ENCODE assay signal across 31 mouse cellular contexts in the genomic region with DNA sequence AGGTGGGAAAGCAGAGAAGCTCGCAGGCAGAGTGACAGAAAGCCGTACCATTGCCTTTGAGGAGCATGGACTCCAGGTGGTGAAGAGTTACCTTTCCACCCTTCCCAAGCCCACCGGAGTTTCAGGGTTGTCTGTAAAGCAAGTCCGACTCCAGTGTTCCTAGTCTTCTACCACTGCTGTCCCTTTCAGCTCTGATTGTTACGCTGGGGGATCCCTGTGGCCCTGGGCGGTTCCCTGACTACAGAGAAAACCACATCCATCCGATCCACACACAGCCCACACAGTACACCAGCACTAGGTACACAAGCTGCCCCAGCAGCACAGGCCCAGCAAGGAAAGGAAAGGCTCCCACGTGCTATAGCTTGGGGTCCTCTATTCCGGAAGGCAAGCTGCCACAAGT.
"Had no signal": no experiment of that assay in that cellular context is flagged by ENCODE, and none has a peak within 500 bp of the region (broad histone marks: within the 10 kb centered on the region; RNA-seq: fewer than 3 reads in every experiment).

No protein-coding gene starts in this region.

- H3K9ac ChIP-seq: limb, embryonic 12.5 days; limb, embryonic 13.5 days; limb, embryonic 15.5 days; liver, embryonic 12.5 days; liver, embryonic 13.5 days; liver, embryonic 14.5 days; liver, embryonic 15.5 days; liver, postnatal 0 days; lung, embryonic 14.5 days; lung, embryonic 15.5 days; midbrain, embryonic 12.5 days; midbrain, embryonic 13.5 days; midbrain, embryonic 15.5 days; neural tube, embryonic 12.5 days had no signal

- H3K4me2 ChIP-seq: limb, embryonic 12.5 days; limb, embryonic 13.5 days; limb, embryonic 15.5 days; liver, embryonic 11.5 days; liver, embryonic 12.5 days; liver, embryonic 13.5 days; liver, embryonic 15.5 days; lung, embryonic 14.5 days; lung, embryonic 15.5 days; midbrain, embryonic 11.5 days; midbrain, embryonic 12.5 days; midbrain, embryonic 13.5 days; midbrain, embryonic 15.5 days; neural tube, embryonic 12.5 days had no signal

- H3K4me1 ChIP-seq: limb, embryonic 15.5 days; liver, embryonic 12.5 days; liver, embryonic 13.5 days; liver, embryonic 15.5 days; lung, embryonic 15.5 days; midbrain, embryonic 12.5 days; midbrain, embryonic 13.5 days; midbrain, embryonic 15.5 days; neural tube, embryonic 12.5 days had no signal

- H3K27ac ChIP-seq: limb, embryonic 10.5 days; limb, embryonic 12.5 days; limb, embryonic 13.5 days; limb, embryonic 15.5 days; liver, embryonic 12.5 days; liver, embryonic 13.5 days; liver, embryonic 14.5 days; liver, embryonic 15.5 days; lung, embryonic 15.5 days; macrophage; midbrain, embryonic 10.5 days; midbrain, embryonic 12.5 days; midbrain, embryonic 13.5 days; midbrain, embryonic 15.5 days; neural tube, embryonic 12.5 days had no signal

- DNase-seq: left cerebral cortex, postnatal 4 days; liver; liver, embryonic 13.5 days; liver, postnatal 0 days; lung, adult 18-20 months; lung, adult 2 months; lung, embryonic 14.5 days; lung, postnatal 10 days; lung, postnatal 14 days; lung, postnatal 36 days; lung, postnatal 4 days had no signal

- H3K9me3 ChIP-seq: limb, embryonic 10.5 days; limb, embryonic 12.5 days; limb, embryonic 13.5 days; limb, embryonic 15.5 days; liver, embryonic 12.5 days; liver, embryonic 13.5 days; liver, embryonic 15.5 days; lung, embryonic 15.5 days; megakaryocyte, embryonic 14.5 days; midbrain, embryonic 10.5 days; midbrain, embryonic 12.5 days; midbrain, embryonic 13.5 days; midbrain, embryonic 15.5 days; neural tube, embryonic 12.5 days had no signal

- H3K4me3 ChIP-seq: limb, embryonic 10.5 days; limb, embryonic 12.5 days; limb, embryonic 13.5 days; limb, embryonic 15.5 days; liver, embryonic 12.5 days; liver, embryonic 13.5 days; liver, embryonic 15.5 days; lung, embryonic 15.5 days; megakaryocyte, embryonic 14.5 days; midbrain, embryonic 10.5 days; midbrain, embryonic 12.5 days; midbrain, embryonic 13.5 days; midbrain, embryonic 15.5 days; myocyte; neural tube, embryonic 12.5 days had no signal

- ATAC-seq: liver, embryonic 12.5 days; liver, postnatal 0 days; lung, postnatal 0 days; midbrain, embryonic 13.5 days; midbrain, embryonic 15.5 days; midbrain, embryonic 16.5 days had no signal

- H3K27me3 ChIP-seq: limb, embryonic 12.5 days; limb, embryonic 13.5 days; limb, embryonic 15.5 days; liver, embryonic 12.5 days; liver, embryonic 13.5 days; liver, embryonic 15.5 days; lung, embryonic 15.5 days; megakaryocyte, embryonic 14.5 days; midbrain, embryonic 12.5 days; midbrain, embryonic 13.5 days; midbrain, embryonic 15.5 days; neural tube, embryonic 12.5 days had no signal

- H3K36me3 ChIP-seq: limb, embryonic 10.5 days; limb, embryonic 15.5 days; lung, embryonic 15.5 days; midbrain, embryonic 12.5 days had no signal
